Mouse (Mus musculus) embryonic facial prominence, embryonic 14.5 days (tissue): ENCODE measurements around the gene Col4a5. TPM values are rescaled to one million over a fixed set of nuclear protein-coding genes. Genes with fewer than 3 reads are reported as not detected.

Source experiments
- ATAC-seq: fragments of 200-750 bp; cut with Nextera tagmentation; 2 replicates; pipeline ENCODE4 v1.8.0; 2017; ENCODE audit warnings: low read depth, moderate number of reproducible peaks, moderate TSS enrichment
- DNase-seq: peaks from one replicate; pipeline ENCODE4 v3.0.0-alpha.2; 2015; ENCODE audit warnings: low spot score
- H3K27ac ChIP-seq: fragments of 300-500 bp; sonication (generic); replicated peaks from 2 replicates; pipeline ENCODE4 v1.5.1; 2014; ENCODE audit warnings: low read depth, mild to moderate bottlenecking, low read length, moderate library complexity
- H3K27me3 ChIP-seq: fragments of 300-500 bp; sonication (generic); replicated peaks from 2 replicates; pipeline ENCODE4 v1.6.1; 2014; ENCODE audit warnings: low read length; ENCODE audit not compliant: control insufficient read depth, insufficient read depth
- H3K36me3 ChIP-seq: fragments of 300-500 bp; sonication (generic); 2 replicates; pipeline ENCODE4 v1.6.1; 2014; ENCODE audit warnings: low read length, mixed read lengths; ENCODE audit not compliant: control insufficient read depth, insufficient read depth
- H3K4me1 ChIP-seq: fragments of 300-500 bp; sonication (generic); 2 replicates; pipeline ENCODE4 v1.6.1; 2014; ENCODE audit warnings: antibody characterized with exemption, low read length; ENCODE audit not compliant: control insufficient read depth, insufficient read depth
- H3K4me2 ChIP-seq: fragments of 300-500 bp; sonication (generic); 2 replicates; pipeline ENCODE4 v1.6.1; 2014; ENCODE audit warnings: low read depth, mild to moderate bottlenecking, low read length, moderate library complexity, mixed read lengths
- H3K4me3 ChIP-seq: fragments of 300-500 bp; sonication (generic); 2 replicates; pipeline ENCODE4 v1.5.1; 2014; ENCODE audit warnings: low read depth, mild to moderate bottlenecking, low read length
- H3K9ac ChIP-seq: fragments of 300-500 bp; sonication (generic); 2 replicates; pipeline ENCODE4 v1.6.1; 2014; ENCODE audit warnings: low read depth, mild to moderate bottlenecking, low read length, moderate library complexity, mixed read lengths
- H3K9me3 ChIP-seq: fragments of 300-500 bp; sonication (generic); 2 replicates; pipeline ENCODE4 v1.6.1; 2016; ENCODE audit warnings: low read length; ENCODE audit not compliant: control insufficient read depth
- whole genome bisulfite sequencing: fragments of 180-500 bp; shearing (Covaris S2); extraction: QIAGEN DNeasy Blood & Tissue Kit; methylation state at CpG from one replicate; pipeline ENCODE4 v1.1.7; 2014; 5-methylcytosine and 5-hydroxymethylcytosine counted together
- polyA plus RNA-seq: library from polyadenylated mRNA; unstranded; fragments of >200 nt; fragmentation: Nextera tagmentation; extraction: Ambion mirVana; gene quantifications from 2 replicates; pipeline ENCODE4 v1.2.1, GENCODE M21; 2014

Gene Col4a5
- polyA plus RNA-seq, 1 experiment from 2014 or later, result 14.2 TPM

DNA sequence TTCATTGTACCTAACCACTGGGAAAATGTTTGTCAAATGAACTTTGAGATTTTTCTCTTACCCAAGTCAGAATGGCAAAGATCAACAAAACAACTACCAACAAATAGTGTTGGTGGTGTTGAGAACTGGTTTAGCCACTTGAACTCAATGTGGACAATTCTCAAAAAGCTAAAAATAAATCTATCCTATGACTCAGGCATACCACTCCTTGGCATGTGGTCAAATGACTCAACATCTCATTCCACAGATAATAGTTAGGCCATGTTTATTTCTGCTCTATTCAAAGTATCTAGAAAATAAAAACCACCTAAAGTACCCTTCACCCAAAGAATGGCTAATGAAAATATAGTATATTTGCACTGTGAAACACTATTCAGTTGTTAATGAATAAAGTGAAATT, 58.3 kb downstream of the Col4a5 start:
- Histone ChIP-seq H3K4me3 (no peak overlapping the region), H3K9me3 (no peaks in the 10 kb centered on the region), H3K4me1 (no peaks in the 10 kb centered on the region), H3K9ac (no peak overlapping the region), H3K27me3 (0 out of 2 replicates have a peak, but pooled peaks cover 2% of the 10 kb centered on the region), H3K27ac (no peak overlapping the region), H3K36me3 (no peaks in the 10 kb centered on the region), H3K4me2 (no peak overlapping the region)
- DNase-seq (no peak), ATAC-seq (no peak)

DNA sequence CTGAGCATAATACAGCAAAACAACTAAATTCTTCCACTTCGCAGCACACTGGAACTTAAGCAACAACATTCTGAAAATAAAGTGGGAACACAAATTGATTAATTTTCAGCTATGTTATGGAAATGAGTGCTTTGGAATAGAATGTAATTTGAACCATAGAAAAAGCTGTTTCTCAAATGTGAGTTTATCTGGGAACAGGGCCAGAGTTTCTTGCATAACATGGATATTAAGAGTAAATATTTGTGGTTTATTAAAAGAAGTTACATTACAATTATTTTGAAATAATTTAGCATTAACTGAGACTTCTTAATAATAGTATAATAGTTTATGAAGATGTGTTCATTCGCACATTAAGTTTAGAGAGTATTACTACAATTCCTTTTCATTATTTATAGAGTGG, 72.3 kb downstream of the Col4a5 start:
- H3K27me3 ChIP-seq, result no peaks in the 10 kb centered on the region; the same call in 1 of the 2 replicates
- no peaks in the 10 kb centered on the region for H3K36me3 ChIP-seq
- DNase-seq (no peak), ATAC-seq (no peak)
- no peak overlapping the region for H3K4me3 ChIP-seq
- H3K9ac ChIP-seq, result no peak overlapping the region
- H3K4me2 ChIP-seq, result no peak overlapping the region
- 78% methylated on average over 2 of the region's 2 CpGs for WGBS
- no peaks in the 10 kb centered on the region for H3K9me3 ChIP-seq
- H3K27ac ChIP-seq, result no peak overlapping the region
- H3K4me1 ChIP-seq, result no peaks in the 10 kb centered on the region

DNA sequence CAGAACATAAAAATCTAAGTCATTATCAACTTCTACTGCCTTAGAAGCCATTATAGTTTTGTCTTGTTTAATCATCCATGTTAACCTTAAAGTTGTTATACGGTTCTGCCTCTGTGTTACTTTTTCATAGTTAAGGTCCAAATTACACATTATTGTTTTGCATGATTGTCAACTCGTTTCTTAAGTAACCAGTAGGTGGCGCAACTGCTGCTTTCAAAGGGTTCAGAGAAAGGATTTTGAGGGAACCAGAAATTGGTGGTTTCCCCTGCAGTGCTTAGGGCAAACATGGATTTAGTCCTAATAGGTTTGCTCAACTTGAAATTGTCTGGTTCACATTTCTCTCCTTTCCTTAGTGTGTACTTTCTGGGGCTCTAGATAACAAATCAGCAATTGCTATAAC, 115.1 kb downstream of the Col4a5 start:
- no peak overlapping the region for H3K4me3 ChIP-seq
- WGBS, result 27% methylated on average over 3 of the region's 3 CpGs
- peaks cover 3% of the 10 kb centered on the region; the same call in 1 of the 2 replicates for H3K27me3 ChIP-seq
- no peak overlapping the region for H3K9ac ChIP-seq
- DNase-seq, result peak; percentile 32
- H3K4me1 ChIP-seq, result no peaks in the 10 kb centered on the region
- no peaks in the 10 kb centered on the region for H3K36me3 ChIP-seq
- no peak for ATAC-seq
- no peak overlapping the region for H3K27ac ChIP-seq
- no peaks in the 10 kb centered on the region for H3K9me3 ChIP-seq
- no peak overlapping the region for H3K4me2 ChIP-seq

DNA sequence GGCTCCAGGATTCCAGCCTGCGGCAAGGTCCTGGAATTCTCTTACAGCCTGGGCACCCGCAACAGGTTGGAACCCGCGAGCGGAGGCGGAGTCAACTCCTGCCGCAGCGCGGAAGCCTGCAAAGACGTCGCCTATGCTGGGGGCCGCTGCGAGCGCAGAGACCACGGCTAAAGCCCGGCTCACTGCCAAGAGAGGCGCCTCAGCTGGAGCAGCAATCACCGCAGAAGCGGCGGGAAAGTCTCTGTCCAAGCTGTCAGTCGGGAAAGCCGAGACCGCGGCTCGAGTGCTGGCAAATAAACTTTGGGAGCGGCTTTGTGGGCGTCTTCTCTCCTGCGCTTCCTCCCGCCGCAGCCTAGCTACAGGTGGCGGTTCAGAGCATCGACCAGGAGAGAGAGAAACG, 246.5 kb downstream of the Col4a5 start:
- no peaks in the 10 kb centered on the region for H3K4me1 ChIP-seq
- peaks cover 77% of the 10 kb centered on the region for H3K27me3 ChIP-seq
- H3K36me3 ChIP-seq, result no peaks in the 10 kb centered on the region
- no peak overlapping the region for H3K27ac ChIP-seq
- peak; percentile 24 for DNase-seq
- H3K4me3 ChIP-seq, result peak overlapping the region; percentile 36
- 8% methylated on average over 8 of the region's 33 CpGs for WGBS
- H3K9me3 ChIP-seq, result no peaks in the 10 kb centered on the region
- no peak overlapping the region for H3K9ac ChIP-seq
- H3K4me2 ChIP-seq, result peak overlapping the region; percentile 58
- 0 out of 2 replicates have a peak, but pooled peaks have one; percentile 30 for ATAC-seq

DNA sequence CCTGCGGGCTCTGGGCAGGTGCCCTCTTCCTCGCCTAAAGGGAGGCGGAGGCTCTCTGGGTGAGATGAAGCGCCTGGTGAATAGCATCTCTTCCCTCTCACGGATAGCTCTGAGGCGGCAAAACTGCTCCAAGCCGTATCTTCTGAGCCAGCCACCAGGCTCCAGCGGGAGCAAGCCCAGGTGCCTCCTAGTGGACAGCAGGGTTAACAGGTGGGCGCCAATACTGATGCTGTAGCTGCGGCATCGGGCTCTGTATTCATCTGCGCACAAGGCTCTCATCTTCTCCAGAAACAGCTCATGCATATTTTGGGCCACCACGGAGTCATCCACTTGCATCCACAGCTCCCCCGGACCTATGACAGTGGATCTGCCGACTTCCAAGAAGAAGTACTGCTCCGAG, 248.8 kb downstream of the Col4a5 start:
- peak overlapping the region; percentile 39 for H3K4me3 ChIP-seq
- peak overlapping the region; percentile 65 for H3K4me2 ChIP-seq
- no peak overlapping the region for H3K27ac ChIP-seq
- H3K9me3 ChIP-seq, result no peaks in the 10 kb centered on the region
- 23% methylated on average over 12 of the region's 16 CpGs for WGBS
- H3K9ac ChIP-seq, result no peak overlapping the region
- no peaks in the 10 kb centered on the region for H3K36me3 ChIP-seq
- no peaks in the 10 kb centered on the region for H3K4me1 ChIP-seq
- DNase-seq (peak; percentile 16), ATAC-seq (peak; percentile 45; the same call in 1 of the 2 replicates)
- H3K27me3 ChIP-seq, result peaks cover 85% of the 10 kb centered on the region

DNA sequence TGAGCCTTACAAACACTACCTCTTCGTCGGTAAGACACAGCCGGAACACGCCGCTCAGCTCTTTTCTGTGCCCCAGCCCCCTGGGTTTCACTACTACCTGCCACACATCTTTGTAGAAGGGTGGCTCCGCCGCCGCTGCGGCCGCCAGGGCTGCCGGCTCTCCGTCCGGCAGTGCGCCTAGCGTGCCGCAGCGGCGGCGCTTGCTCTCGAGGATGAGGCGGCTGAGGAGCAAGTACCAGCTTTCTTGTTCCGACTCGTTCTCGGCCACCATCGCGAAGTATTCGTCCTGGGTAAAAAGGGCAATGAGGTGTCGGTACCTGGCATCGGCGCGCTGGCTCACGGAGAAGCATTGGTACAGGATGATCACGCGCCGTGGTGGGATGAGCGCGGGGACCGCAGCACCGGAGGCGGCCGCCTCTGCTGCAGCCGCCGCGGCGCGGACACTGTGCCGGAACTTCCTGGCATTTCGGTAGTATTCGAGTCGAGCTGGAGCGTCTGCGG, 249.3 kb downstream of the Col4a5 start:
- Histone ChIP-seq H3K4me2 (peak overlapping the region; percentile 65), H3K9me3 (no peaks in the 10 kb centered on the region), H3K27ac (no peak overlapping the region), H3K27me3 (peaks cover 82% of the 10 kb centered on the region), H3K4me3 (peak overlapping the region; percentile 39), H3K36me3 (no peaks in the 10 kb centered on the region), H3K9ac (no peak overlapping the region), H3K4me1 (no peaks in the 10 kb centered on the region)
- DNase-seq, result no peak
- ATAC-seq, result no peak
- WGBS, result 29% methylated on average over 16 of the region's 52 CpGs

DNA sequence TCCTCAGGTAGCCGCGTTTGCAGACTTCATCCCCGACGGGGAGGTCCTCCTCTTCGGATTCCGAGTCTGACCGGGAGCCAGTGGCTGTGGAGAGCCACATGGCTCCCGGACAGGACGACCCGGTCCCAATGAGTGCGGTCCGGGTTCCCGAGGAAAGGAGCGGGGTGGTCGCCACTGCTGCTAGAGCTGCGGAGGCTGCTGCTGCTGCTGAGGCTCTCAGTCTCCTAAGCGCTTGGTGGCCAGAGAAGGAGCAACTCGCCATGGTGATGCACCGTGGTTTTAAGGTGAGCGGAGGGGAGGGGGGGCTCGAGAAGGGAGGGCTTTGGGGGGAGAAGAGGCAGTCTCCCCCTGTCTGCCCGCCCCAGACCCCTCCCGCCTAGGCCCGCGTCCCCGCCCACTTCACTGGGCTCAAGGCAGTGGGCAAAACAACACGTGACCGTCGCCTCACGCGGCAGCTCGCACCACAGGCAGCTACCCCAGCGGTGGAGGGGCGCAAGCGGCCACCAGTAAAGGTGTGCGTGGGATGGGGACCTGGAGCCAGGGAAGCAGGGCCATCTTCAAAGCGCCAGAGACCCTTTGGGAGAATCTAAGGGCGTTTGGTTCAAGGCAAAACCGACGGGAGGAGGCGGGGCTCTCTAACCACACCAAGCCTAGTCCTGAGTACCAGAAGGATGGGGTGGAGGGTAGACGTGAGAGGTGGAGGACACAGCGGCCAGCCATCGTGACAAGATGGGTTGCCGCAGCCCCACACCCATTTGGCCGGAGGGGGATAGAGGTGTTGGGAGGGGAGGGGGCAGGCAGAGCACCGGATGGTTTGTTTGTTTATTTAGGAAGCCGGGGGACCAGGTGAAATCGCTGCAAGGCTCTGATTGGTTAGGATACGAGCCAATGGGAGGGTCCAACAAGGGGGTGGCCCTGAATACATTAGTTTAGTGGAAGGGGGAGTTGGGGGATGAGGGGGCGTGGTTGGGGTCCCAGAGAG, 250.0 kb downstream of the Col4a5 start, which contains the start of gene Irs4:
Irs4 (minus strand) TSS at position 327 of the 982 bp plus-strand sequence.
- peak; percentile 64 for ATAC-seq
- Histone ChIP-seq H3K9ac (no peak within 1 kb of the TSS), H3K4me2 (peak within 1 kb of the TSS; percentile 65), H3K27me3 (peaks cover 78% of the 10 kb centered on the region), H3K27ac (no peak within 1 kb of the TSS), H3K4me1 (no peaks in the 10 kb centered on the region), H3K36me3 (no peaks in the 10 kb centered on the region), H3K4me3 (peak within 1 kb of the TSS; percentile 39), H3K9me3 (no peaks in the 10 kb centered on the region)
- peak; percentile 17 for DNase-seq
- WGBS, result 19% methylated on average over 32 of the region's 51 CpGs

DNA sequence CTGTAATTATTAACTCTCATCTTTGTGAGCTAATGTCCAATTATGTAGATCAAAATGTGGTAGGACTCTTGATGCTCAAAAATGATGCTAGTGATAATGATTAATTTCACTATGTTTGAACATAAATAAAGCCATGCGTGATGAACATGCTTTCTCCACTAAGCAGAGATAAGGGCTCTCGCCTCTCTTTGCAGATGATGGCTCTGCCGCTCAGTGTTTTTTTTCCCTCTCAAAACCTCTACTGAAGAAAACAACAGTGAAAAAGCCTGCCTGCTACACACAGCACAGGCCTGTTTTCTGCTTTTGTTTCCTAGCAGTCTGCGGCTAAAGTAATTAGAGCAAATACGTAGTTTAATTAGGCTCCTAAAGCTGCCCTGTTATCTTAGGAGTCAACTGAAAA, 254.4 kb downstream of the Col4a5 start:
- Histone ChIP-seq H3K4me3 (no peak overlapping the region), H3K9ac (no peak overlapping the region), H3K4me1 (no peaks in the 10 kb centered on the region), H3K27ac (no peak overlapping the region), H3K27me3 (peaks cover 41% of the 10 kb centered on the region), H3K36me3 (no peaks in the 10 kb centered on the region), H3K4me2 (no peak overlapping the region), H3K9me3 (no peaks in the 10 kb centered on the region)
- WGBS, result 52% methylated on average over 5 of the region's 5 CpGs
- no peak for ATAC-seq
- DNase-seq, result no peak
